Mouse (Mus musculus) kidney, embryonic 15.5 days (tissue): ENCODE results near the gene Rps9. TPM values are rescaled to one million over a fixed set of nuclear protein-coding genes. Genes with fewer than 3 reads are reported as not detected.
"Not testable (repeated sequence)": the region's sequence is repeated elsewhere in the genome, so short reads cannot be mapped to it uniquely, and the experiment has no call there.

ENCODE experiments used
- ATAC-seq: fragments of 200-750 bp; cut with Nextera tagmentation; replicated peaks from 2 replicates; pipeline ENCODE4 v1.8.0; 2017; ENCODE audit warnings: moderate TSS enrichment; ENCODE audit not compliant: low FRiP score
- H3K27ac ChIP-seq: fragments of 300-500 bp; sonication (generic); 2 replicates; pipeline ENCODE4 v1.5.1; 2015; ENCODE audit warnings: mild to moderate bottlenecking, inconsistent platforms
- H3K27me3 ChIP-seq: fragments of 300-500 bp; sonication (generic); 2 replicates; pipeline ENCODE4 v1.6.1; 2015; ENCODE audit warnings: inconsistent platforms
- H3K36me3 ChIP-seq: fragments of 300-500 bp; sonication (generic); 2 replicates; pipeline ENCODE4 v1.6.1; 2015; ENCODE audit warnings: inconsistent platforms
- H3K4me1 ChIP-seq: fragments of 300-500 bp; sonication (generic); 2 replicates; pipeline ENCODE4 v1.6.1; 2015; ENCODE audit warnings: inconsistent platforms
- H3K4me2 ChIP-seq: fragments of 300-500 bp; sonication (generic); 2 replicates; pipeline ENCODE4 v1.6.1; 2015; ENCODE audit warnings: moderate library complexity, mild to moderate bottlenecking, inconsistent platforms
- H3K4me3 ChIP-seq: fragments of 300-500 bp; sonication (generic); replicated peaks from 2 replicates; pipeline ENCODE4 v1.5.1; 2015; ENCODE audit warnings: mild to moderate bottlenecking, inconsistent platforms
- H3K9ac ChIP-seq: fragments of 300-500 bp; sonication (generic); 2 replicates; pipeline ENCODE4 v1.6.1; 2015; ENCODE audit warnings: mild to moderate bottlenecking, inconsistent platforms
- H3K9me3 ChIP-seq: fragments of 300-500 bp; sonication (generic); replicated peaks from 2 replicates; pipeline ENCODE4 v1.6.1; 2016; ENCODE audit warnings: inconsistent platforms
- WGBS: fragments of 180-500 bp; shearing (Covaris S2); methylation state at CpG from one replicate; pipeline ENCODE4 v1.1.7; 2015; ENCODE audit warnings: mixed read lengths; 5-methylcytosine and 5-hydroxymethylcytosine counted together
- polyA plus RNA-seq: library from polyadenylated mRNA; unstranded; fragments of >200 nt; fragmentation: Nextera tagmentation; extraction: Ambion mirVana; gene quantifications from 2 replicates; pipeline ENCODE4 v1.2.1, GENCODE M21; 2015

The Rps9 gene
- polyA plus RNA-seq, 1 experiment from 2014 or later = 1,518 TPM

GRCm38 (mm10) chr7:3705461-3705860, 1.7 kb downstream of the Rps9 start:
- Histone ChIP-seq H3K4me3 (peak overlapping the region; percentile 81), H3K27ac (peak overlapping the region; percentile 96; the same call in 1 of the 2 replicates), H3K4me1 (peaks cover 20% of the 10 kb centered on the region), H3K36me3 (peaks cover 47% of the 10 kb centered on the region), H3K9ac (peak overlapping the region; percentile 81), H3K4me2 (peak overlapping the region; percentile 82)
- 3% methylated on average over 7 of the region's 7 CpGs for WGBS
- H3K27me3 ChIP-seq, H3K9me3 ChIP-seq, ATAC-seq: not testable (repeated sequence)

- 22% methylated on average over 6 of the region's 6 CpGs for WGBS
- ATAC-seq = no peak
- Histone ChIP-seq H3K27me3 (no peaks in the 10 kb centered on the region), H3K36me3 (peaks cover 44% of the 10 kb centered on the region), H3K4me2 (peak overlapping the region; percentile 82), H3K9ac (peak overlapping the region; percentile 81), H3K27ac (peak overlapping the region; percentile 66), H3K4me1 (peaks cover 20% of the 10 kb centered on the region), H3K4me3 (peak overlapping the region; percentile 81), H3K9me3 (no peaks in the 10 kb centered on the region)
Observed at GRCm38 (mm10) chr7:3705911-3706310, 2.1 kb downstream of the Rps9 start.

- ATAC-seq = no peak
- H3K9me3 ChIP-seq = no peaks in the 10 kb centered on the region
- peak overlapping the region; percentile 81 for H3K9ac ChIP-seq
- peaks cover 20% of the 10 kb centered on the region for H3K4me1 ChIP-seq
- H3K36me3 ChIP-seq = peaks cover 38% of the 10 kb centered on the region
- peak overlapping the region; percentile 82 for H3K4me2 ChIP-seq
- no peaks in the 10 kb centered on the region for H3K27me3 ChIP-seq
- H3K4me3 ChIP-seq = peak overlapping the region; percentile 81
- H3K27ac ChIP-seq = peak overlapping the region; percentile 66
- WGBS = 56% methylated on average over 11 of the region's 11 CpGs
Observed at GRCm38 (mm10) chr7:3706343-3706934, 2.6 kb downstream of the Rps9 start.

GRCm38 (mm10) chr7:3707027-3707426, 3.2 kb downstream of the Rps9 start:
- peak overlapping the region; percentile 82; the same call in 1 of the 2 replicates for H3K4me2 ChIP-seq
- ATAC-seq = no peak
- H3K27me3 ChIP-seq = no peaks in the 10 kb centered on the region
- 60% methylated on average over 4 of the region's 4 CpGs for WGBS
- peak overlapping the region; percentile 19; the same call in 1 of the 2 replicates for H3K27ac ChIP-seq
- H3K9ac ChIP-seq = no peak overlapping the region
- peaks cover 33% of the 10 kb centered on the region for H3K36me3 ChIP-seq
- H3K4me3 ChIP-seq = 0 out of 2 replicates have a peak overlapping the region, but pooled peaks have one; percentile 81
- H3K9me3 ChIP-seq = no peaks in the 10 kb centered on the region
- peaks cover 20% of the 10 kb centered on the region for H3K4me1 ChIP-seq

- peaks cover 31% of the 10 kb centered on the region for H3K36me3 ChIP-seq
- no peak overlapping the region for H3K9ac ChIP-seq
- 0 out of 2 replicates have a peak overlapping the region, but pooled peaks have one; percentile 62 for H3K27ac ChIP-seq
- H3K4me2 ChIP-seq = no peak overlapping the region
- WGBS = 43% methylated on average over 7 of the region's 7 CpGs
- H3K27me3 ChIP-seq = no peaks in the 10 kb centered on the region
- no peak for ATAC-seq
- no peak overlapping the region for H3K4me3 ChIP-seq
- H3K9me3 ChIP-seq = no peaks in the 10 kb centered on the region
- peaks cover 20% of the 10 kb centered on the region for H3K4me1 ChIP-seq
Observed at GRCm38 (mm10) chr7:3707568-3708413, 4.0 kb downstream of the Rps9 start.

- not testable (repeated sequence) for H3K27me3 ChIP-seq, H3K9ac ChIP-seq, H3K4me2 ChIP-seq, ATAC-seq, H3K4me3 ChIP-seq, H3K9me3 ChIP-seq
- 31% methylated on average over 5 of the region's 5 CpGs for WGBS
- H3K27ac ChIP-seq = 0 out of 2 replicates have a peak overlapping the region, but pooled peaks have one; percentile 62
- H3K4me1 ChIP-seq = peaks cover 20% of the 10 kb centered on the region
- H3K36me3 ChIP-seq = peaks cover 31% of the 10 kb centered on the region
Observed at GRCm38 (mm10) chr7:3708447-3708980, 4.7 kb downstream of the Rps9 start.

GRCm38 (mm10) chr7:3709000-3709399, 5.2 kb downstream of the Rps9 start:
- ATAC-seq = no peak

GRCm38 (mm10) chr7:3712264-3712942, 8.6 kb downstream of the Rps9 start:
- H3K36me3 ChIP-seq = peaks cover 10% of the 10 kb centered on the region
- no peaks in the 10 kb centered on the region for H3K4me1 ChIP-seq
- H3K27ac ChIP-seq = no peak overlapping the region
- no peak overlapping the region for H3K4me2 ChIP-seq
- 24% methylated on average over 5 of the region's 5 CpGs for WGBS
- no peaks in the 10 kb centered on the region for H3K9me3 ChIP-seq
- H3K9ac ChIP-seq = no peak overlapping the region
- H3K27me3 ChIP-seq = no peaks in the 10 kb centered on the region
- ATAC-seq = no peak
- H3K4me3 ChIP-seq = no peak overlapping the region

More at GRCm38 (mm10) chr7:3709000-3709399, 5.2 kb downstream of the Rps9 start:
- Histone ChIP-seq H3K4me1 (peaks cover 20% of the 10 kb centered on the region), H3K4me2 (no peak overlapping the region), H3K36me3 (peaks cover 31% of the 10 kb centered on the region), H3K9ac (no peak overlapping the region), H3K27me3 (no peaks in the 10 kb centered on the region), H3K4me3 (no peak overlapping the region), H3K9me3 (no peaks in the 10 kb centered on the region), H3K27ac (no peak overlapping the region)
- 75% methylated on average over 1 of the region's 1 CpGs for WGBS

GRCm38 (mm10) chr7:3715249-3715648, 11.5 kb downstream of the Rps9 start:
- H3K27me3 ChIP-seq = no peaks in the 10 kb centered on the region
- H3K9ac ChIP-seq = no peak overlapping the region
- no peaks in the 10 kb centered on the region for H3K4me1 ChIP-seq
- H3K4me2 ChIP-seq = no peak overlapping the region
- no peak overlapping the region for H3K4me3 ChIP-seq
- H3K36me3 ChIP-seq = no peaks in the 10 kb centered on the region
- H3K9me3 ChIP-seq = no peaks in the 10 kb centered on the region
- H3K27ac ChIP-seq = no peak overlapping the region
- no peak for ATAC-seq
- WGBS = 50% methylated on average over 1 of the region's 1 CpGs

GRCm38 (mm10) chr7:3720268-3720667, 16.5 kb downstream of the Rps9 start, which contains the start of gene Pirb:
Gene Pirb, minus strand, starts transcription at chr7:3720391.
- not testable (repeated sequence) for ATAC-seq, H3K27ac ChIP-seq, H3K4me2 ChIP-seq, H3K4me3 ChIP-seq, H3K36me3 ChIP-seq, H3K27me3 ChIP-seq, H3K9ac ChIP-seq, H3K9me3 ChIP-seq, H3K4me1 ChIP-seq
- 57% methylated on average over 1 of the region's 3 CpGs for WGBS

- H3K4me3 ChIP-seq, ATAC-seq, H3K27me3 ChIP-seq, H3K36me3 ChIP-seq, H3K9me3 ChIP-seq, H3K27ac ChIP-seq, H3K4me1 ChIP-seq, H3K4me2 ChIP-seq, H3K9ac ChIP-seq: not testable (repeated sequence)
Observed at GRCm38 (mm10) chr7:3725459-3725858, 21.7 kb downstream of the Rps9 start.
